Comparison of ENCODE assay signal across 8 mouse cellular contexts in the genomic region with DNA sequence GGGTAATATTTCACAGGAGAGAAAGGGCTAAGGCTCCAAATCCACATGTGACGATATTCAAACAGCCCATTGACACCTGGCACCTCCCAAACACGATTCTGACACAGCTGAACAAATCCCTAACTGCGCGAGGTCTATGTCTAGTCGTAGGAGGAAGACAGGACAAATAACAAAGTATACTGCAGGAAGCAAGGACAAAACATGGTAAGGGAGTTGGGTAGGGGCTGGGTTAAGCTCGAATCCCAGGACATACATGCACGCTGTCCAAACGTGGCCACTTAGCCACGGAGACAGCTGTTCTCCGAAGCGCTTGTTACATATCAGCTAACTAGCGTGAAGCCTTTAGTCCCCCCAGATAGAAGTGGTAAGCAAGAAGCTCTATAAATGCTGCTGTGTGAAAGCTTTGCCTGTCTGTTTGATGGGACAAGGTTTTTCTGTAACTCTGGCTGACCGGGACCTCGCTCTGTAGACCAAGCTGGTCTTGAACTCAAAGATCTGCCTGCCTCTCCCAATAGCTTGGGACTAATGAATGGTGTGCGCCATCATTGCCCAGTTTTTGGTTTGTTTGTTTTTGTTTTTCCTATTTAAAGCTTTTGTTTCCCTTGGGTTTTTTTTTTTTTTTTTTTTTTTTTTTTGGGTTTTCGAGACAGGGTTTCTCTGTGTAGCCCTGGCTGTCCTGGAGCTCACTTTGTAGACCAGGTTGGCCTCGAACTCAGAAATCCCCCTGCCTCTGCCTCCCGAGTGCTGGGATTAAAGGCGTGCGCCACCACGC. TPM values are rescaled to one million over a fixed set of nuclear protein-coding genes. Genes with fewer than 3 reads are reported as not detected.
DNase-seq lines count a peak whose midpoint lies in the region; ATAC-seq and TF ChIP-seq lines count a peak whose summit lies in the region.

No protein-coding gene starts in this region.

- intact Hi-C loops in heart, adult 2 months (cut with DNase I) = loop anchor here (1.0 to 2.0 kb wide), 2 partner anchors 24 to 44 kb away; no protein-coding TSS in a partner anchor
- intact Hi-C loops in left cerebral cortex, postnatal 36 days (cut with DNase I) = loop anchor here (1.0 kb wide), 1 partner anchor 45 kb away; no protein-coding TSS in a partner anchor

- H3K4me1 ChIP-seq in heart, adult 2 months (ENCODE audit: control insufficient read depth, insufficient read depth, low read length) = peaks cover 9% of the 10 kb centered on the region
- H3K4me1 ChIP-seq in G1E (ENCODE audit: insufficient read depth, low read depth, low read length) = peaks cover 27% of the 10 kb centered on the region
- H3K4me1 ChIP-seq in forebrain, embryonic 15.5 days = peaks cover 27% of the 10 kb centered on the region
- H3K4me1 ChIP-seq in limb, embryonic 13.5 days = peaks cover 17% of the 10 kb centered on the region
- H3K4me1 ChIP-seq in neural tube, embryonic 14.5 days (ENCODE audit: control insufficient read depth, insufficient read depth, low read length) = peaks cover 9% of the 10 kb centered on the region

- 0 out of 2 replicates have a peak, but pooled peaks cover 1% of the 10 kb centered on the region for H3K79me2 ChIP-seq in heart, adult 2 months (replicated peaks; ENCODE audit: control insufficient read depth, insufficient read depth, low read length)

- peak overlapping the region; percentile 90 for H3K4me3 ChIP-seq in heart, adult 2 months
- peak overlapping the region; percentile 83 for H3K4me3 ChIP-seq in G1E (ENCODE audit: low read depth, low read length)
- peak overlapping the region; percentile 99 for H3K4me3 ChIP-seq in forebrain, embryonic 15.5 days
- H3K4me3 ChIP-seq in limb, embryonic 13.5 days = peak overlapping the region; percentile 95
- H3K4me3 ChIP-seq in neural tube, embryonic 14.5 days (ENCODE audit: low read depth, low read length) = peak overlapping the region; percentile 100

- DNase-seq in heart, adult 2 months = peak in 1 of 2 experiments; percentile 28
- no peak for DNase-seq in heart, postnatal 4 days
- DNase-seq in G1E (ENCODE audit: low spot score) = peak; percentile 37
- no peak for DNase-seq in left cerebral cortex, postnatal 36 days (ENCODE audit: low spot score in 2 of 2)
- DNase-seq in frontal cortex, postnatal 14 days (ENCODE audit: low spot score in 2 of 2) = no peak

- peaks cover 12% of the 10 kb centered on the region for H3K36me3 ChIP-seq in heart, adult 2 months (ENCODE audit: control insufficient read depth, insufficient read depth, low read length)
- H3K36me3 ChIP-seq in G1E (replicated peaks) = peaks cover 34% of the 10 kb centered on the region
- H3K36me3 ChIP-seq in forebrain, embryonic 15.5 days = peaks cover 11% of the 10 kb centered on the region
- peaks cover 9% of the 10 kb centered on the region for H3K36me3 ChIP-seq in limb, embryonic 13.5 days
- H3K36me3 ChIP-seq in neural tube, embryonic 14.5 days (ENCODE audit: control insufficient read depth, insufficient read depth, low read length) = no peaks in the 10 kb centered on the region; the same call in 1 of the 2 replicates

- no peak overlapping the region for H3K9ac ChIP-seq in heart, adult 2 months (ENCODE audit: low read depth, low read length)
- H3K9ac ChIP-seq in forebrain, embryonic 15.5 days (replicated peaks) = peak overlapping the region; percentile 94
- H3K9ac ChIP-seq in limb, embryonic 13.5 days = peak overlapping the region; percentile 96
- peak overlapping the region; percentile 91 for H3K9ac ChIP-seq in neural tube, embryonic 14.5 days (replicated peaks; ENCODE audit: low read depth, low read length)

- no peak for TF ChIP-seq EP300 in heart, adult 2 months (IDR thresholded peaks at IDR 0.05; ENCODE audit: insufficient read depth, low read depth, low read length)

- H3K9me3 ChIP-seq in G1E (replicated peaks) = peaks cover 15% of the 10 kb centered on the region
- H3K9me3 ChIP-seq in forebrain, embryonic 15.5 days = no peaks in the 10 kb centered on the region
- peaks cover 9% of the 10 kb centered on the region for H3K9me3 ChIP-seq in limb, embryonic 13.5 days
- 0 out of 2 replicates have a peak, but pooled peaks cover 2% of the 10 kb centered on the region for H3K9me3 ChIP-seq in neural tube, embryonic 14.5 days (ENCODE audit: control insufficient read depth, low read length)

- no peak for TF ChIP-seq POLR2A in heart, adult 2 months (IDR thresholded peaks at IDR 0.05; ENCODE audit: insufficient read depth, low read depth, low read length)

- WGBS in heart, adult 2 months = 35% methylated on average over 20 of the region's 21 CpGs
- WGBS in forebrain, embryonic 15.5 days = 35% methylated on average over 20 of the region's 21 CpGs
- WGBS in limb, embryonic 13.5 days = 34% methylated on average over 20 of the region's 21 CpGs
- WGBS in neural tube, embryonic 14.5 days = 39% methylated on average over 20 of the region's 21 CpGs

- ATAC-seq in G1E (ENCODE audit: extremely low read depth, insufficient number of reproducible peaks, low FRiP score, poor library complexity, severe bottlenecking) = no peak
- peak; percentile 39 for ATAC-seq in forebrain, embryonic 15.5 days (replicated peaks)
- peak; percentile 12; the same call in 1 of the 2 replicates for ATAC-seq in limb, embryonic 13.5 days (ENCODE audit: low FRiP score, low read depth)
- ATAC-seq in neural tube, embryonic 14.5 days (ENCODE audit: low read depth) = peak; percentile 21; the same call in 1 of the 2 replicates

- TF ChIP-seq CTCF in heart, adult 2 months (IDR thresholded peaks at IDR 0.05) = no peak
- no peak for TF ChIP-seq CTCF in G1E (IDR thresholded peaks at IDR 0.05; ENCODE audit: low read depth, low read length)

- H3K27ac ChIP-seq in heart, adult 2 months = peak overlapping the region; percentile 84
- peak overlapping the region; percentile 78 for H3K27ac ChIP-seq in forebrain, embryonic 15.5 days (replicated peaks)
- H3K27ac ChIP-seq in limb, embryonic 13.5 days = peak overlapping the region; percentile 75; the same call in 1 of the 2 replicates
- H3K27ac ChIP-seq in neural tube, embryonic 14.5 days (ENCODE audit: low read depth, low read length) = peak overlapping the region; percentile 76

- peak overlapping the region; percentile 88 for H3K4me2 ChIP-seq in forebrain, embryonic 15.5 days (replicated peaks)
- peak overlapping the region; percentile 84 for H3K4me2 ChIP-seq in limb, embryonic 13.5 days (replicated peaks)
- H3K4me2 ChIP-seq in neural tube, embryonic 14.5 days (ENCODE audit: low read depth, low read length) = peak overlapping the region; percentile 86

- no peaks in the 10 kb centered on the region for H3K27me3 ChIP-seq in heart, adult 2 months (ENCODE audit: control insufficient read depth, insufficient read depth, low read length)
- H3K27me3 ChIP-seq in G1E (ENCODE audit: insufficient read depth, low read length) = no peaks in the 10 kb centered on the region
- no peaks in the 10 kb centered on the region for H3K27me3 ChIP-seq in forebrain, embryonic 15.5 days
- H3K27me3 ChIP-seq in limb, embryonic 13.5 days = peaks cover 6% of the 10 kb centered on the region; the same call in 1 of the 2 replicates
- no peaks in the 10 kb centered on the region for H3K27me3 ChIP-seq in neural tube, embryonic 14.5 days (ENCODE audit: control insufficient read depth, insufficient read depth, low read length)

RNA-seq across cellular contexts. Expression of a gene that starts 0.5 kb away (rescaled TPM):
- 10 to 100 TPM; 40.2 to 45.3 TPM for total RNA-seq in heart, adult 2 months (2021)
- 29.5 and 49.2 TPM in 2 replicates for polyA plus RNA-seq in heart, adult 2 months (2012; rRNA removed)
- total RNA-seq in heart, postnatal 4 days (2021) = 10 to 100 TPM; 56.9 to 61.8 TPM
- total RNA-seq in G1E (2014; fragmentation: Nextera tagmentation) = 60.0 and 74.7 TPM in 2 replicates
- 99.5 and 104 TPM in 2 replicates for total RNA-seq in G1E (2017)
- polyA plus RNA-seq in G1E (2012) = 22.7 and 26.1 TPM in 2 replicates
- 111 and 113 TPM in 2 replicates for polyA plus RNA-seq in forebrain, embryonic 15.5 days (2015; fragmentation: Nextera tagmentation; extraction: Ambion mirVana)
- polyA plus RNA-seq in limb, embryonic 13.5 days (2015; fragmentation: Nextera tagmentation; extraction: Ambion mirVana) = 93.1 and 93.4 TPM in 2 replicates
- polyA plus RNA-seq in neural tube, embryonic 14.5 days (2014; fragmentation: Nextera tagmentation; extraction: Ambion mirVana) = 69.3 and 79.3 TPM in 2 replicates
- 10 to 100 TPM; 88.7 to 94.6 TPM for total RNA-seq in left cerebral cortex, postnatal 36 days (2021)

RNA-seq across cellular contexts. Expression of a gene that starts 6.2 kb away (rescaled TPM):
- not detected for total RNA-seq in heart, adult 2 months (2021)
- not detected in 2 replicates for polyA plus RNA-seq in heart, adult 2 months (2012; rRNA removed)
- not detected for total RNA-seq in heart, postnatal 4 days (2021)
- total RNA-seq in G1E (2014; fragmentation: Nextera tagmentation) (0.58 TPM in 1 of 2 replicates, not detected in the other), G1E (2017) (0.38 and 0.46 TPM in 2 replicates)
- not detected in 2 replicates for polyA plus RNA-seq in G1E (2012)
- polyA plus RNA-seq in forebrain, embryonic 15.5 days (2015; fragmentation: Nextera tagmentation; extraction: Ambion mirVana) = not detected in 2 replicates
- polyA plus RNA-seq in limb, embryonic 13.5 days (2015; fragmentation: Nextera tagmentation; extraction: Ambion mirVana) = 0.09 TPM in 1 of 2 replicates, not detected in the other
- polyA plus RNA-seq in neural tube, embryonic 14.5 days (2014; fragmentation: Nextera tagmentation; extraction: Ambion mirVana) = not detected in 2 replicates
- not detected for total RNA-seq in left cerebral cortex, postnatal 36 days (2021)

RNA-seq across cellular contexts. Expression of a gene that starts 26.9 kb away (rescaled TPM):
- total RNA-seq in heart, adult 2 months (2021) = 10 to 100 TPM; 12.1 to 13.3 TPM
- polyA plus RNA-seq in heart, adult 2 months (2012; rRNA removed) = 19.3 and 23.4 TPM in 2 replicates
- 10 to 100 TPM; 16.2 to 18.4 TPM for total RNA-seq in heart, postnatal 4 days (2021)
- 16.0 and 21.1 TPM in 2 replicates for total RNA-seq in G1E (2014; fragmentation: Nextera tagmentation)
- total RNA-seq in G1E (2017) = 31.8 and 36.9 TPM in 2 replicates
- polyA plus RNA-seq in G1E (2012) = 9.1 and 11.6 TPM in 2 replicates
- polyA plus RNA-seq in forebrain, embryonic 15.5 days (2015; fragmentation: Nextera tagmentation; extraction: Ambion mirVana) = 25.5 and 30.8 TPM in 2 replicates
- polyA plus RNA-seq in limb, embryonic 13.5 days (2015; fragmentation: Nextera tagmentation; extraction: Ambion mirVana) = 37.8 and 41.4 TPM in 2 replicates
- 26.0 and 29.1 TPM in 2 replicates for polyA plus RNA-seq in neural tube, embryonic 14.5 days (2014; fragmentation: Nextera tagmentation; extraction: Ambion mirVana)
- total RNA-seq in left cerebral cortex, postnatal 36 days (2021) = 10 to 100 TPM; 29.2 to 36.3 TPM

RNA-seq across cellular contexts. Expression of a gene that starts 47.5 kb away (rescaled TPM):
- total RNA-seq in heart, adult 2 months (2021) = under 1 TPM; 0.37 to 0.61 TPM
- 1.7 and 2.9 TPM in 2 replicates for polyA plus RNA-seq in heart, adult 2 months (2012; rRNA removed)
- total RNA-seq in heart, postnatal 4 days (2021) = under 1 TPM; 0.41 to 0.90 TPM
- total RNA-seq in G1E (2014; fragmentation: Nextera tagmentation) (not detected in 2 replicates), G1E (2017) (0.06 TPM in 1 of 2 replicates, not detected in the other)
- polyA plus RNA-seq in G1E (2012) = 0.02 TPM in 1 of 2 replicates, not detected in the other
- 0.15 and 0.24 TPM in 2 replicates for polyA plus RNA-seq in forebrain, embryonic 15.5 days (2015; fragmentation: Nextera tagmentation; extraction: Ambion mirVana)
- polyA plus RNA-seq in limb, embryonic 13.5 days (2015; fragmentation: Nextera tagmentation; extraction: Ambion mirVana) = 0.09 and 0.26 TPM in 2 replicates
- polyA plus RNA-seq in neural tube, embryonic 14.5 days (2014; fragmentation: Nextera tagmentation; extraction: Ambion mirVana) = 0.36 TPM in 1 of 2 replicates, not detected in the other
- total RNA-seq in left cerebral cortex, postnatal 36 days (2021) = under 1 TPM; 0.37 to 0.93 TPM

RNA-seq across cellular contexts. Expression of a gene that starts 48.1 kb away (rescaled TPM):
- 10 to 100 TPM; 11.3 to 12.9 TPM for total RNA-seq in heart, adult 2 months (2021)
- 8.1 and 13.8 TPM in 2 replicates for polyA plus RNA-seq in heart, adult 2 months (2012; rRNA removed)
- total RNA-seq in heart, postnatal 4 days (2021) = 10 to 100 TPM; 17.1 to 17.7 TPM
- total RNA-seq in G1E (2014; fragmentation: Nextera tagmentation) (76.4 and 77.9 TPM in 2 replicates), G1E (2017) (44.7 and 49.3 TPM in 2 replicates)
- polyA plus RNA-seq in G1E (2012) = 12.0 and 13.4 TPM in 2 replicates
- 101 and 108 TPM in 2 replicates for polyA plus RNA-seq in forebrain, embryonic 15.5 days (2015; fragmentation: Nextera tagmentation; extraction: Ambion mirVana)
- 101 and 102 TPM in 2 replicates for polyA plus RNA-seq in limb, embryonic 13.5 days (2015; fragmentation: Nextera tagmentation; extraction: Ambion mirVana)
- 97.0 and 101 TPM in 2 replicates for polyA plus RNA-seq in neural tube, embryonic 14.5 days (2014; fragmentation: Nextera tagmentation; extraction: Ambion mirVana)
- 10 to 100 TPM; 35.7 to 35.9 TPM for total RNA-seq in left cerebral cortex, postnatal 36 days (2021)
